Mouse (Mus musculus) myocyte (in vitro differentiated cells): ENCODE data around the gene Lrrc30. TPM values are rescaled to one million over a fixed set of nuclear protein-coding genes. Genes with fewer than 3 reads are reported as not detected.

Experiments
- H3K27me3 ChIP-seq: one replicate; pipeline ENCODE4 v1.6.1; 2011; ENCODE audit not compliant: control insufficient read depth, insufficient read depth, insufficient read length
- H3K36me3 ChIP-seq: one replicate; pipeline ENCODE4 v1.6.1; 2011; ENCODE audit not compliant: control insufficient read depth, insufficient read depth
- H3K4me2 ChIP-seq: one replicate; pipeline ENCODE4 v1.6.1; 2011; ENCODE audit warnings: low read depth, control low read depth
- H3K4me3 ChIP-seq: one replicate; pipeline ENCODE4 v1.5.1; 2011; ENCODE audit warnings: mild to moderate bottlenecking, control low read depth, moderate library complexity
- H3K79me2 ChIP-seq: one replicate; pipeline ENCODE4 v1.6.1; 2011; ENCODE audit not compliant: control insufficient read depth, insufficient read depth
- H3ac ChIP-seq: one replicate; pipeline ENCODE4 v1.6.1; 2011; ENCODE audit not compliant: control insufficient read depth, insufficient read length
- CEBPB ChIP-seq: IDR thresholded peaks from 2 replicates; pipeline ENCODE4 v1.6.1; 2011; ENCODE audit warnings: mild to moderate bottlenecking, moderate library complexity; ENCODE audit not compliant: poor library complexity, insufficient read depth, severe bottlenecking
- E2F4 ChIP-seq: IDR thresholded peaks from one replicate; pipeline ENCODE4 v1.6.1; 2011; ENCODE audit warnings: mild to moderate bottlenecking, control low read depth, moderate library complexity; ENCODE audit not compliant: insufficient read depth
- MAX ChIP-seq: IDR thresholded peaks from one replicate; pipeline ENCODE4 v1.6.1; 2011; ENCODE audit warnings: low read depth, mild to moderate bottlenecking, control low read depth
- MYOD1 ChIP-seq, 3 experiments: IDR thresholded peaks; one replicate each; pipeline ENCODE4 v1.6.1; 2011; ENCODE audit warnings: control low read depth in 2 of 3, low read depth in 2 of 3, mild to moderate bottlenecking in 2 of 3, moderate library complexity in 1 of 3; ENCODE audit not compliant: insufficient read length in 2 of 3, control insufficient read depth in 1 of 3
- MYOG ChIP-seq, 3 experiments: IDR thresholded peaks; one replicate each; pipeline ENCODE4 v1.6.1; 2011; ENCODE audit warnings: control low read depth in 2 of 3, low read depth in 2 of 3, mild to moderate bottlenecking in 2 of 3; ENCODE audit not compliant: insufficient read length in 2 of 3, control insufficient read depth in 1 of 3, insufficient read depth in 1 of 3
- POLR2A ChIP-seq: IDR thresholded peaks from one replicate; pipeline ENCODE4 v1.6.1; 2011; ENCODE audit warnings: low read depth, mild to moderate bottlenecking, control low read depth, moderate library complexity; ENCODE audit not compliant: insufficient read length
- POLR2AphosphoS2 ChIP-seq: IDR thresholded peaks from one replicate; pipeline ENCODE4 v1.6.1; 2011; ENCODE audit warnings: low read depth, control low read depth; ENCODE audit not compliant: insufficient read length
- REST ChIP-seq: IDR thresholded peaks from one replicate; pipeline ENCODE4 v1.6.1; 2011; ENCODE audit warnings: mild to moderate bottlenecking, control low read depth, moderate library complexity; ENCODE audit not compliant: insufficient read depth, insufficient read length
- SRF ChIP-seq: IDR thresholded peaks from one replicate; pipeline ENCODE4 v1.6.1; 2011; ENCODE audit warnings: low read depth; ENCODE audit not compliant: control insufficient read depth, insufficient read length
- TCF12 ChIP-seq: IDR thresholded peaks from one replicate; pipeline ENCODE4 v1.6.1; 2011; ENCODE audit warnings: mild to moderate bottlenecking, control low read depth; ENCODE audit not compliant: poor library complexity, insufficient read depth, severe bottlenecking
- TCF3 ChIP-seq: IDR thresholded peaks from one replicate; pipeline ENCODE4 v1.6.1; 2011; ENCODE audit warnings: low read depth, control low read depth; ENCODE audit not compliant: insufficient read length
- USF1 ChIP-seq: IDR thresholded peaks from one replicate; pipeline ENCODE4 v1.6.1; 2011; ENCODE audit warnings: low read depth, mild to moderate bottlenecking, control low read depth, moderate library complexity
- polyA plus RNA-seq: library from polyadenylated mRNA; unstranded; fragments of >200 nt; fragmentation: generic; extraction: Trizol; gene quantifications from one replicate; pipeline ENCODE4 v1.2.1, GENCODE M21; 2012; ENCODE audit warnings: missing spikeins

Gene Lrrc30
- polyA plus RNA-seq, 1 experiment = 0.97 TPM

DNA sequence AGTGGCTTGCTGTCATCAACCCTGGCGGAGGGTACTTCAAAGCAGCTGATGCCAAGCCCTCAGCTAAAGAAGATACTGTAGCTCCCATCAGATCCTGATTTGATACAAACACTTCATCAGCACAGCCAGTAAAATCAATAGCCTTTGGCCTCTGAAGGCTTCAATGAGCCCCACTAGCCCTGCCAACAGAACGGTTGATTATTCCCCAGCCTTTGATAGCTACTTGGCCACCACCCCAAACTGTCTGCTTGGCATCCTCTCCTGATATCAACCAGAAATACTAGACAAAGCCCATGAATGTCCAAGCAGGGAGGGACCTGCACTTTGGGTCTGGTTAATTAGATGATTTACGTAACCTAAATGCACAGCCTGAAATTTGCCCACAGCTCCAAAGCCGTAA lies 30.0 kb downstream of the Lrrc30 start:
- no peak overlapping the region for H3ac ChIP-seq
- H3K27me3 ChIP-seq = no peaks in the 10 kb centered on the region
- H3K36me3 ChIP-seq = no peaks in the 10 kb centered on the region
- H3K4me2 ChIP-seq = peak overlapping the region; percentile 16
- H3K79me2 ChIP-seq = no peaks in the 10 kb centered on the region
- no peak overlapping the region for H3K4me3 ChIP-seq
- TF ChIP-seq USF1 (no peak), E2F4 (no peak), POLR2A (no peak), MAX (no peak), MYOD1 (IDR thresholded peaks at IDR 0.05; ENCODE audit: control insufficient read depth in 1 of 3, insufficient read length in 2 of 3, low read depth in 2 of 3) (no peak), POLR2AphosphoS2 (no peak), SRF (no peak), REST (no peak), TCF12 (no peak), TCF3 (no peak), CEBPB (no peak), MYOG (IDR thresholded peaks at IDR 0.05; ENCODE audit: control insufficient read depth in 1 of 3, insufficient read depth in 1 of 3, insufficient read length in 2 of 3, low read depth in 2 of 3) (no peak)

DNA sequence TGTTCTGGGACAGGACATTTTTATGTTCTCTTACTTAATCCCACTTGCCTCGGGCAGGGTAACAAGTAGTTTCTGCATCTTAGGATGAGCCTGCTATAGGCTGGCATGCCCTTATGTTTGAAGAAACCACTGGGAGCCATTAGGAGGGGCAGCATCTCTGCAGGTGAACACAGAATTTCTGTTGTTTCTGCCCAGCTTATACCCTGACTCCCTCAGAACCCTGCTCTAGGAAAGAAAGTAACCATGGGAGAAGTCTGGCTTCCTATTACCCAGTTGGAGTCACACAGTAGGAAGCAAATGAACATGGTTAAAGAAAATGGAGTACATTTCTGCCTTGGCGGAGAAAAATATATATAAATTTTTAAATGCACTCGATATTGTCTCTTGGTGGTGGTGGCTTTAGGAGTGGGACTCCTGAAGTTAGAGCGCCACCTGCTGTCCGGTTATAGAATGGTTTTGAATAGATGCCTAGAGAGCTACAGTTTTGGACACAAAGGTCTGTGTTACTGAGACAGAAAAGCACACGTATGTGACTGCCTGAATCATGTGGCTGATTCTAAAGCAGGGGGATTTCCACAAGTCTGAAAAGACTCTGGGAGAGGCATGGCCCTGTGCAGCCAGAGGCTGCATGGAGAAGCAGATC lies 47.5 kb downstream of the Lrrc30 start:
- H3ac ChIP-seq = no peak overlapping the region
- H3K27me3 ChIP-seq = no peaks in the 10 kb centered on the region
- H3K4me2 ChIP-seq = peak overlapping the region; percentile 51
- TF ChIP-seq POLR2AphosphoS2 (no peak), SRF (no peak), TCF3 (no peak), REST (no peak), MYOD1 (IDR thresholded peaks at IDR 0.05; ENCODE audit: control insufficient read depth in 1 of 3, insufficient read length in 2 of 3, low read depth in 2 of 3) (no peak), MYOG (IDR thresholded peaks at IDR 0.05; ENCODE audit: control insufficient read depth in 1 of 3, insufficient read depth in 1 of 3, insufficient read length in 2 of 3, low read depth in 2 of 3) (no peak), USF1 (no peak), TCF12 (no peak), E2F4 (no peak), MAX (no peak), POLR2A (no peak)
- no peak overlapping the region for H3K4me3 ChIP-seq
- no peaks in the 10 kb centered on the region for H3K79me2 ChIP-seq
- no peaks in the 10 kb centered on the region for H3K36me3 ChIP-seq

DNA sequence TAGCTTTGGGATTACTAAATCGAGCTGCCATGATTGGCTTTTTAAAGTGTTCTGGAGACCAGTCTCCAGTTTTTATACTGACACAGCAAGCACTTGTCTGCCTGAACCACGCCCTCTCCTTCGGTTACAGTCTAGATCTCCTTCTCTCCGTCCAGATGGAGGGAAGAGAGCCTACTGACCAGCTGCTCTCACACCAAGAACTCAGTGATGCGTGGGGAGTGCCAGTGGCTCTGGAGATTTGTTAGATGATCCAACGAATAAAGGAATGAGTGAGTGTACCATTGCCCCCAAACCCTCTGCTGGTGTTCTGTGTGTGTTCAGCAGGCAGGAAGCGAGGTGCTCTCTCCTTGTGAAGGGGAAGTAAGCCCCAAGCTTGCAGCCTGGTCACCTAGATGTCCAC lies 48.0 kb downstream of the Lrrc30 start:
- Histone ChIP-seq H3K36me3 (no peaks in the 10 kb centered on the region), H3K79me2 (no peaks in the 10 kb centered on the region), H3K4me3 (no peak overlapping the region), H3K4me2 (no peak overlapping the region), H3K27me3 (no peaks in the 10 kb centered on the region), H3ac (no peak overlapping the region)
- TF ChIP-seq POLR2AphosphoS2 (no peak), REST (no peak), MAX (no peak), MYOG (IDR thresholded peaks at IDR 0.05; ENCODE audit: control insufficient read depth in 1 of 3, insufficient read depth in 1 of 3, insufficient read length in 2 of 3, low read depth in 2 of 3) (no peak), SRF (no peak), CEBPB (no peak), MYOD1 (IDR thresholded peaks at IDR 0.05; ENCODE audit: control insufficient read depth in 1 of 3, insufficient read length in 2 of 3, low read depth in 2 of 3) (no peak), POLR2A (no peak), E2F4 (no peak), USF1 (no peak), TCF3 (no peak), TCF12 (no peak)

DNA sequence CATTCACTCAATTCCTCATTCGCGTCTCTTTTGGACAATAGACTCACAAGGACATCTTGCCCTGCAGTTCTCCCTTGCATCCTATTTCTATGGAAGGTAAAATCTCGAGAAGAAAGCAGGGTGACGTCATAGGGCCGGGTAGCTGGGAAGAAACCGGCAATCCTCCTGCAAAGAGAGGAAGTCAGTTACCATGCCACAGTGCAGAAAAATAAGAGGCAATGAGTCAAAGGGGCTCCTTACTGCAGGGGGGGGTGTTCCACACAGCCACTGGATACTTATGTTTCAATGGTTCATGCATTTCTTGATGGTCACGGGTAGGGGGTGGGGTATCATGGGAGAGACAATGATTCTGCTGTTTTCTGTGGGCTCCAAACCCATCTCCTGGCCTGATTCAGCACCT lies 49.1 kb downstream of the Lrrc30 start:
- H3K36me3 ChIP-seq = no peaks in the 10 kb centered on the region
- TF ChIP-seq POLR2AphosphoS2 (no peak), SRF (no peak), E2F4 (no peak), MYOG (IDR thresholded peaks at IDR 0.05; ENCODE audit: control insufficient read depth in 1 of 3, insufficient read depth in 1 of 3, insufficient read length in 2 of 3, low read depth in 2 of 3) (no peak), MAX (no peak), REST (no peak), POLR2A (no peak), USF1 (no peak), TCF3 (no peak), MYOD1 (IDR thresholded peaks at IDR 0.05; ENCODE audit: control insufficient read depth in 1 of 3, insufficient read length in 2 of 3, low read depth in 2 of 3) (no peak), CEBPB (no peak)
- no peak overlapping the region for H3K4me3 ChIP-seq
- H3K4me2 ChIP-seq = no peak overlapping the region
- no peaks in the 10 kb centered on the region for H3K79me2 ChIP-seq
- no peak overlapping the region for H3ac ChIP-seq
- H3K27me3 ChIP-seq = no peaks in the 10 kb centered on the region
